Mouse (Mus musculus) ovary, postnatal 14 days (tissue): ENCODE measurements around the gene Nid1.

Experiments used
- DNase-seq: peaks from one replicate; pipeline ENCODE4 v3.0.0; 2022; ENCODE audit warnings: low spot score

The Nid1 gene

GRCm38 (mm10) chr13:13489861-13490260 is 52.5 kb downstream of the Nid1 start:
- no peak for DNase-seq

- DNase-seq = no peak
Observed at GRCm38 (mm10) chr13:13492151-13492550, 54.8 kb downstream of the Nid1 start.

GRCm38 (mm10) chr13:13493517-13493916 is 56.2 kb downstream of the Nid1 start:
- no peak for DNase-seq

GRCm38 (mm10) chr13:13498022-13498421 is 60.7 kb downstream of the Nid1 start:
- no peak for DNase-seq

- no peak for DNase-seq
Observed at GRCm38 (mm10) chr13:13502406-13502805, 65.1 kb downstream of the Nid1 start.

- DNase-seq = no peak
Observed at GRCm38 (mm10) chr13:13503695-13504386, 66.5 kb downstream of the Nid1 start.

GRCm38 (mm10) chr13:13505063-13505462 is 67.7 kb downstream of the Nid1 start:
- no peak for DNase-seq

- DNase-seq = no peak
Observed at GRCm38 (mm10) chr13:13506556-13506955, 69.2 kb downstream of the Nid1 start.

- DNase-seq = no peak
Observed at GRCm38 (mm10) chr13:13514861-13515260, 77.5 kb downstream of the Nid1 start.

- DNase-seq = peak; percentile 93
Observed at GRCm38 (mm10) chr13:13516376-13517225, 79.2 kb downstream of the Nid1 start.

- DNase-seq = no peak
Observed at GRCm38 (mm10) chr13:13518114-13518513, 80.8 kb downstream of the Nid1 start.

GRCm38 (mm10) chr13:13520436-13520835 is 83.1 kb downstream of the Nid1 start:
- no peak for DNase-seq

- DNase-seq = no peak
Observed at GRCm38 (mm10) chr13:13523625-13524584, 86.6 kb downstream of the Nid1 start.

- no peak for DNase-seq
Observed at GRCm38 (mm10) chr13:13525205-13525604, 87.9 kb downstream of the Nid1 start.

- no peak for DNase-seq
Observed at GRCm38 (mm10) chr13:13525877-13526276, 88.5 kb downstream of the Nid1 start.

- DNase-seq = no peak
Observed at GRCm38 (mm10) chr13:13529115-13529542, 91.8 kb downstream of the Nid1 start.

GRCm38 (mm10) chr13:13530913-13531312 is 93.6 kb downstream of the Nid1 start:
- DNase-seq = no peak

GRCm38 (mm10) chr13:13531923-13532322 is 94.6 kb downstream of the Nid1 start:
- no peak for DNase-seq

GRCm38 (mm10) chr13:13536555-13536954 is 99.2 kb downstream of the Nid1 start:
- DNase-seq = no peak

GRCm38 (mm10) chr13:13537272-13538015 is 100.1 kb downstream of the Nid1 start:
- DNase-seq = no peak

- peak; percentile 27 for DNase-seq
Observed at GRCm38 (mm10) chr13:13538585-13539300, 101.4 kb downstream of the Nid1 start.
